Mouse (Mus musculus) liver, embryonic 14.5 days (tissue): ENCODE results near the gene Abcg1.

ENCODE experiments used
- CTCF ChIP-seq: IDR thresholded peaks from 2 replicates; pipeline ENCODE4 v1.5.1; 2016; ENCODE audit warnings: antibody characterized with exemption, low read depth, control low read depth
- EP300 ChIP-seq: IDR thresholded peaks from 2 replicates; pipeline ENCODE4 v1.6.1; 2016; ENCODE audit warnings: antibody characterized with exemption, low read depth

- TF ChIP-seq EP300 (no peak), CTCF (no peak)
These were observed 21.1 kb downstream of the Abcg1 start for GRCm38 (mm10) chr17:31078581-31078980.
